32 mouse cellular contexts compared by ENCODE assay signal in genomic region chr14:118268849-118269248, GRCm38 (mm10). TPM values are rescaled to one million over a fixed set of nuclear protein-coding genes. Genes with fewer than 3 reads are reported as not detected.
DNase-seq lines count a peak whose midpoint lies in the region; ATAC-seq and TF ChIP-seq lines count a peak whose summit lies in the region.
"Had no signal": no experiment of that assay in that cellular context is flagged by ENCODE, and none has a peak within 500 bp of the region (broad histone marks: within the 10 kb centered on the region; RNA-seq: fewer than 3 reads in every experiment).

No protein-coding gene starts in this region.

- H3K4me3 ChIP-seq in intestine, postnatal 0 days (ENCODE audit: low read depth, low read length) = no peak overlapping the region
- no peak overlapping the region for H3K4me3 ChIP-seq in stomach, embryonic 15.5 days (replicated peaks)
- H3K4me3 ChIP-seq: embryonic facial prominence, embryonic 13.5 days; embryonic facial prominence, embryonic 15.5 days; erythroblast, embryonic 14.5 days; forebrain, embryonic 10.5 days; forebrain, embryonic 12.5 days had no signal

- H3K4me2 ChIP-seq in intestine, postnatal 0 days (replicated peaks; ENCODE audit: low read depth) = no peak overlapping the region
- H3K4me2 ChIP-seq in stomach, embryonic 15.5 days = no peak overlapping the region
- H3K4me2 ChIP-seq: embryonic facial prominence, embryonic 13.5 days; embryonic facial prominence, embryonic 15.5 days; forebrain, embryonic 12.5 days had no signal

- 54% methylated on average over 4 of the region's 4 CpGs for WGBS in intestine, postnatal 0 days
- 69% methylated on average over 4 of the region's 4 CpGs for WGBS in stomach, embryonic 15.5 days

- H3K9me3 ChIP-seq in intestine, postnatal 0 days (ENCODE audit: control insufficient read depth) = no peaks in the 10 kb centered on the region
- H3K9me3 ChIP-seq in stomach, embryonic 15.5 days = no peaks in the 10 kb centered on the region
- H3K9me3 ChIP-seq: embryonic facial prominence, embryonic 13.5 days; embryonic facial prominence, embryonic 15.5 days; forebrain, embryonic 10.5 days; forebrain, embryonic 12.5 days; G1E had no signal

- no peaks in the 10 kb centered on the region for H3K36me3 ChIP-seq in intestine, postnatal 0 days (ENCODE audit: control insufficient read depth, insufficient read depth)
- no peaks in the 10 kb centered on the region for H3K36me3 ChIP-seq in stomach, embryonic 15.5 days
- H3K36me3 ChIP-seq: embryonic facial prominence, embryonic 13.5 days; embryonic facial prominence, embryonic 15.5 days; forebrain, embryonic 10.5 days; forebrain, embryonic 12.5 days; G1E had no signal

- no peak overlapping the region for H3K27ac ChIP-seq in intestine, postnatal 0 days (ENCODE audit: low read depth, low read length)
- no peak overlapping the region for H3K27ac ChIP-seq in stomach, embryonic 15.5 days
- H3K27ac ChIP-seq: embryonic facial prominence, embryonic 13.5 days; embryonic facial prominence, embryonic 15.5 days; forebrain, embryonic 10.5 days; forebrain, embryonic 12.5 days had no signal

- H3K9ac ChIP-seq in intestine, postnatal 0 days (ENCODE audit: low read depth, low read length) = no peak overlapping the region
- H3K9ac ChIP-seq in stomach, embryonic 15.5 days = no peak overlapping the region
- H3K9ac ChIP-seq: embryonic facial prominence, embryonic 13.5 days; embryonic facial prominence, embryonic 15.5 days had no signal

- DNase-seq in heart, adult 11 months = peak; percentile 58
- DNase-seq in heart, adult 18-20 months = no peak
- no peak for DNase-seq in kidney, postnatal 4 days
- DNase-seq in embryo, embryonic 9.5 days (ENCODE audit: extremely low spot score) = no peak
- DNase-seq: adrenal gland, postnatal 10 days; adrenal gland, postnatal 25 days; B cell, adult 2 months; cerebellum, adult 11 months; cerebellum, adult 18-20 months; cerebellum, adult 8-10 months; cerebellum, adult 9-11 months; cerebellum, postnatal 14 days had no signal

- H3K4me1 ChIP-seq in intestine, postnatal 0 days (replicated peaks; ENCODE audit: control insufficient read depth, insufficient read depth, low read length) = no peaks in the 10 kb centered on the region
- no peaks in the 10 kb centered on the region for H3K4me1 ChIP-seq in stomach, embryonic 15.5 days
- H3K4me1 ChIP-seq: embryonic facial prominence, embryonic 13.5 days; embryonic facial prominence, embryonic 15.5 days; forebrain, embryonic 10.5 days; forebrain, embryonic 12.5 days had no signal

- no peaks in the 10 kb centered on the region for H3K27me3 ChIP-seq in intestine, postnatal 0 days (replicated peaks; ENCODE audit: control insufficient read depth, insufficient read depth, low read length)
- no peaks in the 10 kb centered on the region for H3K27me3 ChIP-seq in stomach, embryonic 15.5 days (replicated peaks)
- H3K27me3 ChIP-seq: CH12.LX; embryonic facial prominence, embryonic 13.5 days; embryonic facial prominence, embryonic 15.5 days had no signal

- TF ChIP-seq CTCF in intestine, postnatal 0 days (IDR thresholded peaks at IDR 0.05; ENCODE audit: low read depth) = no peak

- ATAC-seq in intestine, postnatal 0 days = peak; percentile 41; the same call in 1 of the 2 replicates
- ATAC-seq in stomach, embryonic 15.5 days (ENCODE audit: insufficient read depth, low FRiP score, low read depth) = peak; percentile 45
- ATAC-seq in megakaryocyte-erythroid progenitor cell, adult 5-6 weeks (replicated peaks; ENCODE audit: low FRiP score, low TSS enrichment, poor library complexity, severe bottlenecking) = no peak
- ATAC-seq: activated CD4-positive, CD25-positive, alpha-beta regulatory T cell, adult 4 months; CD4-positive, CD25-positive, alpha-beta regulatory T cell, adult 4 months; forebrain, embryonic 14.5 days; forebrain, embryonic 16.5 days; Patski had no signal

RNA-seq across cellular contexts. Expression of gene Gm9376, which starts 2.1 kb away (rescaled TPM):
- total RNA-seq in heart, adult 18-20 months (2021) = not detected
- not detected in 2 replicates for polyA plus RNA-seq in intestine, postnatal 0 days (2015; fragmentation: Nextera tagmentation; extraction: Ambion mirVana)
- not detected in 2 replicates for polyA plus RNA-seq in stomach, embryonic 15.5 days (2015; fragmentation: Nextera tagmentation; extraction: Ambion mirVana)
- total RNA-seq in megakaryocyte-erythroid progenitor cell, adult 5-6 weeks (2014; fragmentation: Nextera tagmentation) = not detected in 2 replicates
- total RNA-seq in megakaryocyte-erythroid progenitor cell, adult 5-6 weeks (2017) = not detected in 2 replicates
- total RNA-seq: adrenal gland, adult 18-20 months; adrenal gland, postnatal 10 days; adrenal gland, postnatal 25 days; adrenal gland, postnatal 4 days; CH12.LX; G1E had no signal
- polyA plus RNA-seq: activated CD4-positive, CD25-positive, alpha-beta regulatory T cell, adult 4 months; brain, embryonic 14.5 days; CD4-positive, CD25-positive, alpha-beta regulatory T cell, adult 4 months; cortical plate, adult 2 months; embryonic facial prominence, embryonic 11.5 days; embryonic facial prominence, embryonic 13.5 days; embryonic facial prominence, embryonic 15.5 days; erythroblast, embryonic 14.5 days; forebrain, embryonic 10.5 days; forebrain, embryonic 12.5 days; forebrain, embryonic 14.5 days; forebrain, embryonic 16.5 days; G1E; Patski had no signal

RNA-seq across cellular contexts. Expression of gene Sox21, which starts 32.0 kb away (rescaled TPM):
- total RNA-seq in heart, adult 18-20 months (2021) = under 1 TPM in 1 of 2 experiments, not detected in 1; 0.23 TPM
- polyA plus RNA-seq in intestine, postnatal 0 days (2015; fragmentation: Nextera tagmentation; extraction: Ambion mirVana) = 0.07 and 0.13 TPM in 2 replicates
- polyA plus RNA-seq in stomach, embryonic 15.5 days (2015; fragmentation: Nextera tagmentation; extraction: Ambion mirVana) = 6.2 TPM in 2 replicates
- total RNA-seq in megakaryocyte-erythroid progenitor cell, adult 5-6 weeks (2014; fragmentation: Nextera tagmentation) = not detected in 2 replicates
- total RNA-seq in megakaryocyte-erythroid progenitor cell, adult 5-6 weeks (2017) = not detected in 2 replicates
- total RNA-seq: adrenal gland, adult 18-20 months; adrenal gland, postnatal 10 days; adrenal gland, postnatal 25 days; CH12.LX had no signal
- polyA plus RNA-seq: activated CD4-positive, CD25-positive, alpha-beta regulatory T cell, adult 4 months; CD4-positive, CD25-positive, alpha-beta regulatory T cell, adult 4 months had no signal
